Mouse (Mus musculus) MEL (cell line): ENCODE data around the gene Frmpd4.

Source experiments
- MAX ChIP-seq: IDR thresholded peaks from 2 replicates; pipeline ENCODE4 v1.6.1; 2011; ENCODE audit warnings: low read length, improper control_type of control experiment
- MYC ChIP-seq: IDR thresholded peaks from 2 replicates; pipeline ENCODE4 v1.6.1; 2011; ENCODE audit warnings: low read depth, mild to moderate bottlenecking, low read length, improper control_type of control experiment, moderate library complexity
- POLR2A ChIP-seq, 2 experiments: IDR thresholded peaks; 2 replicates each; pipeline ENCODE4 v1.6.1; 2011 to 2012; ENCODE audit warnings: low read length in 2 of 2, mild to moderate bottlenecking in 2 of 2, control low read depth in 1 of 2, improper control_type of control experiment in 1 of 2, low read depth in 1 of 2, moderate library complexity in 1 of 2; ENCODE audit not compliant: control insufficient read depth in 1 of 2, insufficient read depth in 1 of 2, poor library complexity in 1 of 2
- SMC3 ChIP-seq: IDR thresholded peaks from 2 replicates; pipeline ENCODE4 v1.6.1; 2011; ENCODE audit warnings: low read depth, low read length, improper control_type of control experiment
- TAL1 ChIP-seq: IDR thresholded peaks from 2 replicates; pipeline ENCODE4 v1.6.1; 2012; ENCODE audit warnings: mild to moderate bottlenecking, inconsistent platforms, low read length, moderate library complexity, mixed read lengths
- ZKSCAN1 ChIP-seq: IDR thresholded peaks from 2 replicates; pipeline ENCODE4 v1.6.1; 2012; ENCODE audit warnings: low read depth, mild to moderate bottlenecking, inconsistent platforms, low read length, improper control_type of control experiment, moderate library complexity

- TF ChIP-seq ZKSCAN1 (no peak), MYC (no peak), POLR2A (IDR thresholded peaks at IDR 0.05; ENCODE audit: control insufficient read depth in 1 of 2, insufficient read depth in 1 of 2, low read depth in 1 of 2, low read length in 2 of 2, poor library complexity in 1 of 2) (no peak), TAL1 (no peak), SMC3 (no peak), MAX (no peak)
These were observed 145.8 kb downstream of the Frmpd4 start for GRCm38 (mm10) chrX:168431206-168431605.
